Mouse (Mus musculus) intestine, embryonic 16.5 days (tissue): ENCODE measurements around the gene Snx6. TPM values are rescaled to one million over a fixed set of nuclear protein-coding genes. Genes with fewer than 3 reads are reported as not detected.
"Not testable (repeated sequence)": the region's sequence is repeated elsewhere in the genome, so short reads cannot be mapped to it uniquely, and the experiment has no call there.

Experiments
- ATAC-seq: fragments of 200-750 bp; cut with Nextera tagmentation; 2 replicates; pipeline ENCODE4 v1.8.0; 2017; ENCODE audit warnings: moderate TSS enrichment, moderate library complexity
- H3K27ac ChIP-seq: fragments of 300-500 bp; sonication (generic); 2 replicates; pipeline ENCODE4 v1.5.1; 2014; ENCODE audit warnings: mild to moderate bottlenecking, low read length
- H3K27me3 ChIP-seq: fragments of 300-500 bp; sonication (generic); replicated peaks from 2 replicates; pipeline ENCODE4 v1.6.1; 2014; ENCODE audit warnings: low read length, control low read depth, mixed read lengths; ENCODE audit not compliant: control insufficient read depth, insufficient read depth
- H3K36me3 ChIP-seq: fragments of 300-500 bp; sonication (generic); 2 replicates; pipeline ENCODE4 v1.6.1; 2014; ENCODE audit warnings: low read length, control low read depth; ENCODE audit not compliant: control insufficient read depth, insufficient read depth
- H3K4me1 ChIP-seq: fragments of 300-500 bp; sonication (generic); 2 replicates; pipeline ENCODE4 v1.6.1; 2014; ENCODE audit warnings: low read length, control low read depth, mixed read lengths; ENCODE audit not compliant: control insufficient read depth, insufficient read depth
- H3K4me2 ChIP-seq: fragments of 300-500 bp; sonication (generic); 2 replicates; pipeline ENCODE4 v1.6.1; 2014; ENCODE audit warnings: low read depth, low read length, control low read depth
- H3K4me3 ChIP-seq: fragments of 300-500 bp; sonication (generic); 2 replicates; pipeline ENCODE4 v1.5.1; 2014; ENCODE audit warnings: mild to moderate bottlenecking, low read length
- H3K9ac ChIP-seq: fragments of 300-500 bp; sonication (generic); 2 replicates; pipeline ENCODE4 v1.6.1; 2014; ENCODE audit warnings: low read depth, low read length
- H3K9me3 ChIP-seq: fragments of 300-500 bp; sonication (generic); 2 replicates; pipeline ENCODE4 v1.6.1; 2016; ENCODE audit warnings: low read length, control low read depth; ENCODE audit not compliant: control insufficient read depth
- WGBS: fragments of 180-500 bp; shearing (Covaris S2); extraction: QIAGEN DNeasy Blood & Tissue Kit; methylation state at CpG from one replicate; pipeline ENCODE4 v1.1.7; 2014; 5-methylcytosine and 5-hydroxymethylcytosine counted together
- polyA plus RNA-seq: library from polyadenylated mRNA; unstranded; fragments of >200 nt; fragmentation: Nextera tagmentation; extraction: Ambion mirVana; gene quantifications from 2 replicates; pipeline ENCODE4 v1.2.1, GENCODE M21; 2015

Snx6 gene
- polyA plus RNA-seq, 1 experiment from 2014 or later, result 155 TPM

DNA sequence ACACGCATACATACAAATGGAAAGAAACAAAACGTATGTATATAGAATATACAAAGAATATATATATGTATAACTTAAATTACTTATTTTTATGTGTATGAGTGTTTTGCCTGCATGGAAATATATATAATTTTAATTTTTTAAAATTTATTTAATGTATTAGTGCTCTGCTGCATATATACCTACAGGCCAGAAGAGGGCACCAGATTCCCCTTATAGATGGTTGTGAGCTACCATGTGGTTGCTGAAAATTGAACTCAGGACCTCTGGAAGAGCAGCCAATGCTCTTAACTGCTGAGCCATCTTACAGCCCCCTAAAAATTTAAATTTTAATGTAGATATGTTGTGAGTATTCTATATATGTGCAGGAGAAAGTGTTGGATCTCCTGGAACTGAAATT, 36.7 kb downstream of the Snx6 start:
- no peak overlapping the region for H3K4me2 ChIP-seq
- 94% methylated on average over 2 of the region's 2 CpGs for WGBS
- no peaks in the 10 kb centered on the region for H3K4me1 ChIP-seq
- no peaks in the 10 kb centered on the region for H3K9me3 ChIP-seq
- H3K36me3 ChIP-seq, result peaks cover 14% of the 10 kb centered on the region
- H3K9ac ChIP-seq, result no peak overlapping the region
- H3K27ac ChIP-seq, result no peak overlapping the region
- no peaks in the 10 kb centered on the region for H3K27me3 ChIP-seq
- no peak overlapping the region for H3K4me3 ChIP-seq
- ATAC-seq, result no peak

DNA sequence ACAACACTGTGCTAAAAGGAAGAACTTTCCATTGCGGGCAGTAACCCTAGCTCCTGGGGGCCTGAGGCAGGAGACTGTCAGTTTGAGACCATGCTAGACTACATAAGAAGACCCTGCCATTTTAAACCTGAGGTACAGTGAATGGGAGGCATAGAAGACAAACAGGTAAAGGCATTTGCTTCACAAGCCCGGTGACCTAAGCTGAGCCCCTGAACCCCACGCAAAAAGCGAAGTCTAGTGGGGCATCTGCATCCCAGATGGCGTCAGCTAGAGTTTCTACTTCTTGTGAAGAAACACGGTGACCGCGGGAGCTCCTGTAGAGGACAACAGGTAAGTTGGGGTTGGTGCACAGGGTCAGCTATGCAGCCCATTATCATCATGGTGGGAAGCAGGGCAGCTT, 46.9 kb downstream of the Snx6 start:
- 98% methylated on average over 8 of the region's 8 CpGs for WGBS
- no peaks in the 10 kb centered on the region for H3K9me3 ChIP-seq
- no peak overlapping the region for H3K4me3 ChIP-seq
- H3K4me1 ChIP-seq, result no peaks in the 10 kb centered on the region
- no peak for ATAC-seq
- H3K27ac ChIP-seq, result no peak overlapping the region
- peaks cover 18% of the 10 kb centered on the region for H3K36me3 ChIP-seq
- no peak overlapping the region for H3K4me2 ChIP-seq
- no peak overlapping the region for H3K9ac ChIP-seq
- no peaks in the 10 kb centered on the region for H3K27me3 ChIP-seq

DNA sequence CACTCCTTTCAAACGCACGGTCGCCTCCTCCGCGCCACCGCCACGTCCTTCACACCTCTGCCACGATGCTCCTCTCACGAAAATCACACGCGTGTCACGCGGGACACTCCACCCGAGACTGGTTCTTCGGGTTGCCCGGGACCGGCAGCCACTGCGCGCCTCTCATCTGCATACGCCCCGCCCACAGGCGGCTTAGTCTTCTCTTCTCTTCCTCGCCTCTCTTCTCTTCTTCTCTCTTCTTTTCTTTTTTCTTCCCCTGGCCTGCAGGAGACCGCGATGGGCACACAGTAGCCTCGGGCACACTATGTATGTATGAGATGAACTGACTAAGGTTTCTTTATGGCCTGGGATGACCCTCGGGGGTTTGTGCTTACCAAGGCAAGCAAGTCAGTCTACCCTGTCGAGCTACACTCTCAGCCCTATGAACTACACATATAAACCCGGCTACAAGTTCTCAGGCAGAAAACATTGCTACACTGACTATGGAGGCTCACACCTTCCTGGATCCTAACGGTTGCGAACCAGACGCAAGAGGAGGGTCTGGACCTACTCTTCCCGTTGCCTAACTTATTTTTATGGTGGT, 56.8 kb downstream of the Snx6 start:
- H3K9me3 ChIP-seq, H3K27ac ChIP-seq, H3K9ac ChIP-seq, H3K4me3 ChIP-seq, H3K4me1 ChIP-seq, H3K4me2 ChIP-seq, H3K36me3 ChIP-seq, H3K27me3 ChIP-seq: not testable (repeated sequence)
- 2% methylated on average over 8 of the region's 33 CpGs for WGBS
- peak; percentile 51 for ATAC-seq

DNA sequence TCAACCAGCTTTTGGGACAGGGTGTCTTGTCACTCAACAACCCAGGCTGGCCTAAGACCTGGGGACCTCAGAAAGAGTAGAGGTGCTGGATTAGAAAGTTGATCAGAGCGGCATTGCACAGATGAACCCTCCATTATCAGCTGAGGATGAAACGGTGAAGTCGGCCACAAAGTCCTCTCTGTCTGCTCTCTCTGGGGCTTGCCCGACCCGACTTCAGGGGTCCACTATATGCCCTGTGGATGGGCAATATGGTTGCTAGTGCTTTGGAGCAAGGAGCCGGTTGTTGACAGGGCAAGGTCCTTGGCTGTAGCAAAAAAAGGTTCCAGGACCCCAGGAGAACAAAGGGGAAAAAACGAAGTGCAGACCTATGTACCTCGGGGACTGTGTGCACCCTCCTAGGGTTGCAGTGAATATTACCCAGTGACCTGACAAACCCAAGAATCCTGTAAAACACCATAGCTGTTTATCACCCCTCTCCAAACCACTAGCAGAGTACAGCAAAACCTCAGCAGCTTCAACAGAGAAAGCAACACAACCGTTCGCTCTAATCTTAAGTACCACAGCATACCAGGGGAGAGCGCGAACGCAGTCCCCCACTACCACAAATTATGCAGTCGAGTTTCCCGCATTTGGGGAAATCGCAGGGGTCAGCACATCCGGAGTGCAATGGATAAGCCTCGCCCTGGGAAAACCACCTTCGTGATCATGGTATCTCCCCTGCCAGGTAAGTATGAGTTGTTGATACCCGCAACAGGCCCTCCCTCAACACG, 57.4 kb downstream of the Snx6 start:
- not testable (repeated sequence) for H3K9me3 ChIP-seq, H3K9ac ChIP-seq, H3K4me3 ChIP-seq, H3K27me3 ChIP-seq, H3K27ac ChIP-seq, H3K36me3 ChIP-seq, H3K4me2 ChIP-seq, H3K4me1 ChIP-seq
- no CpG with 5 or more reads among the region's 21 CpGs for WGBS
- peak; percentile 87 for ATAC-seq

DNA sequence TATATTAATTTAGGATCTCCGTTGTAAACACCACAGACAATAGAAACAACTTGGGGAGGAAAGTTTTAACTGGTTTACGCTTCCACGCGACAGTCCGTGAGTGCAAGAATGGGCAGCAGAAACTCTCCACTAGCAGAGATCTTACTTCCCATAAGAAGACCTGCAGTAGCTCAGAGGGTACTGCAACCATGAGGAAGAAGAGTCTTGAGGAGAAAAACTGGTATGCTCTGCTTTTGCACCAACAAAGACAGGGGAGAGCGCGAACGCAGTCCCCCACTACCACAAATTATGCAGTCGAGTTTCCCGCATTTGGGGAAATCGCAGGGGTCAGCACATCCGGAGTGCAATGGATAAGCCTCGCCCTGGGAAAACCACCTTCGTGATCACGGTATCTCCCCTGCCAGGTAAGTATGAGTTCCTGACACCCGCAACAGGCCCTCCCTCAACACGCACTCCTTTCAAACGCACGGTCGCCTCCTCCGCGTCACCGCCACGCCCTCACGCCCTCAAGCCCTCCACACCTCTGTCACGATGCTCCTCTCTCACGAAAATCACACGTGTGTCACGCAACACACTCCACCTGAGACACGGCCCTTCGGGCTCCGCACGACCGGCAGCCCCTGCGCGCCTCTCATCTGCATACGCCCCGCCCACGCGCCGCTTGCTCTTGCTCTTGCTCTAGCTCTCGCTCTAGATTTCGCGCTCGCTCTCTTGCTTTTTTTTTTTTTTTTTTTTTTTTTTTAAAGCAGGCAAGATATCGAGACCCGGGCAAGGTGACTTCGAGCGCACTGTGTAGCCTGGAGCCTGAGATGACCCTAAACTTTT, 61.0 kb downstream of the Snx6 start:
- not testable (repeated sequence) for H3K4me3 ChIP-seq, H3K36me3 ChIP-seq, H3K9me3 ChIP-seq, H3K27me3 ChIP-seq, H3K4me2 ChIP-seq, H3K4me1 ChIP-seq, H3K9ac ChIP-seq, H3K27ac ChIP-seq
- 0% methylated on average over 8 of the region's 49 CpGs for WGBS
- ATAC-seq, result peak; percentile 67

DNA sequence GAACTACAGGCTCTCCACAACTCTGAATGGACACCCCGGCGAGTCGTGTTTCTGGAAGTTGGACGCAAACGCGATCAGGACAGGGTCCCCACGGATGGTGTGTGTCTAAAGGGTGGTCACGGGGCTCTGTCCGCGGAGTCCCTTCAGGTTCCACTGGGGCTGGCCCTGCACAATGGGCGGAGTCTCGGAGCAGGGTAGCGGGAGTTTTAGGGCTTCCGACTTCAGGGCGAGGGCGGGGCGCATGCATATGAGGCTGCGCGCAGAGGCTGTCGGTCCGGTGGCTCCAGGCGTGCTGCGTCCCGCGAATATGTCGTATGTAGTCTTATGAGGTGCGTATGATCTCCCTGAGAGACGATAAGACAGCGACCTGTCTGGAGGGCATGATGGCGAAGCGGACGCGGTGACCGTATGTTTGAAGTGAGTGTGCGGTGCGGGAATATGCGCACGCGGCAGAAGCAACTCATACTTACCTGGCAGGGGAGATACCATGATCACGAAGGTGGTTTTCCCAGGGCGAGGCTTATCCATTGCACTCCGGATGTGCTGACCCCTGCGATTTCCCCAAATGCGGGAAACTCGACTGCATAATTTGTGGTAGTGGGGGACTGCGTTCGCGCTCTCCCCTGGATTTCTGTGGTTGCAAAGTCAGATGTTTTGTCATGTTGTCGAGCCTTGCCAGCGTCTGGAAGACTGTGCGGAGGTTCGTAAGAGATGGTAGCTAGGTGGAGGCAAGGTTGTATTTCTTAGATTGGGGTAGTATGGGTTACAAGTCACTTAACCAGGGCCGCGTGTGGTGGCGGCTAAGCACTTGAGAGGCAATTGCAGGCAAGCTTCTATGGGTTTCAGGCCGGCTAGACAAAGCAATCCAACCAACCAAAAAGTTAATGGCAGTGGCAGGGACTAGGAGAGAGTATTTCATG, 66.1 kb downstream of the Snx6 start:
- not testable (repeated sequence) for H3K4me1 ChIP-seq, H3K27ac ChIP-seq, H3K4me2 ChIP-seq, H3K4me3 ChIP-seq, H3K36me3 ChIP-seq, H3K9ac ChIP-seq, H3K27me3 ChIP-seq, H3K9me3 ChIP-seq
- ATAC-seq, result peak; percentile 94
- WGBS, result no CpG with 5 or more reads among the region's 56 CpGs

DNA sequence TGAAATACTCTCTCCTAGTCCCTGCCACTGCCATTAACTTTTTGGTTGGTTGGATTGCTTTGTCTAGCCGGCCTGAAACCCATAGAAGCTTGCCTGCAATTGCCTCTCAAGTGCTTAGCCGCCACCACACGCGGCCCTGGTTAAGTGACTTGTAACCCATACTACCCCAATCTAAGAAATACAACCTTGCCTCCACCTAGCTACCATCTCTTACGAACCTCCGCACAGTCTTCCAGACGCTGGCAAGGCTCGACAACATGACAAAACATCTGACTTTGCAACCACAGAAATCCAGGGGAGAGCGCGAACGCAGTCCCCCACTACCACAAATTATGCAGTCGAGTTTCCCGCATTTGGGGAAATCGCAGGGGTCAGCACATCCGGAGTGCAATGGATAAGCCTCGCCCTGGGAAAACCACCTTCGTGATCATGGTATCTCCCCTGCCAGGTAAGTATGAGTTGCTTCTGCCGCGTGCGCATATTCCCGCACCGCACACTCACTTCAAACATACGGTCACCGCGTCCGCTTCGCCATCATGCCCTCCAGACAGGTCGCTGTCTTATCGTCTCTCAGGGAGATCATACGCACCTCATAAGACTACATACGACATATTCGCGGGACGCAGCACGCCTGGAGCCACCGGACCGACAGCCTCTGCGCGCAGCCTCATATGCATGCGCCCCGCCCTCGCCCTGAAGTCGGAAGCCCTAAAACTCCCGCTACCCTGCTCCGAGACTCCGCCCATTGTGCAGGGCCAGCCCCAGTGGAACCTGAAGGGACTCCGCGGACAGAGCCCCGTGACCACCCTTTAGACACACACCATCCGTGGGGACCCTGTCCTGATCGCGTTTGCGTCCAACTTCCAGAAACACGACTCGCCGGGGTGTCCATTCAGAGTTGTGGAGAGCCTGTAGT, 76.4 kb downstream of the Snx6 start:
- ATAC-seq, result peak; percentile 94
- not testable (repeated sequence) for H3K4me2 ChIP-seq, H3K4me1 ChIP-seq, H3K9me3 ChIP-seq, H3K4me3 ChIP-seq, H3K27me3 ChIP-seq, H3K27ac ChIP-seq, H3K9ac ChIP-seq, H3K36me3 ChIP-seq
- no CpG with 5 or more reads among the region's 56 CpGs for WGBS

DNA sequence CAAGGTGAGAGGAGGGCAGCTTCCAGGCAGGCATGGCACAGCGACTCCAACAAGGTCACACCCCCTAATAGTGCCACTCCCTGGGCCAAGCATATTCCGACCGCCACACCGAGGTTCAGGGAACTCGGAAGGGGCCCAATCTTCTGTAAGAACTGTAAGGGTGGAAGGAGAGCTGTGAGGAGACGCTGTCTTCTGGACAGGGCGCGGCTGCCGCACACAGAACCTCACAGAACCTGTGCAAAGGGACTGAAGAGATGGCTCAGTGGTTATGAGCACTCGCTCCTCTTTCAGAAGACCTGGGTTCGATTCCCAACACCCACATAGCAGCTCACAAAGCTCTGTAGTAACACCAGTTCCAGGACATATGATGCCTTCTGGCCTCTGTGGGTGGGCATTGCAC, 78.0 kb downstream of the Snx6 start:
- H3K4me1 ChIP-seq, ATAC-seq, H3K27ac ChIP-seq, H3K9ac ChIP-seq, H3K4me3 ChIP-seq, H3K9me3 ChIP-seq, H3K4me2 ChIP-seq, H3K27me3 ChIP-seq, H3K36me3 ChIP-seq: not testable (repeated sequence)
- 70% methylated on average over 6 of the region's 11 CpGs for whole genome bisulfite sequencing
